Mouse (Mus musculus) MEL (cell line): ENCODE data around the gene Relt. TPM values are rescaled to one million over a fixed set of nuclear protein-coding genes. Genes with fewer than 3 reads are reported as not detected.

Experiments
- DNase-seq: peaks from one replicate; pipeline ENCODE4 v3.0.0; 2011; ENCODE audit warnings: low read depth, low spot score
- H3K27ac ChIP-seq: 2 replicates; pipeline ENCODE4 v1.5.1; 2012; ENCODE audit warnings: low read depth, mild to moderate bottlenecking, control low read depth, low read length, moderate library complexity; ENCODE audit not compliant: control insufficient read depth
- H3K27me3 ChIP-seq, 2 experiments: fragments of 150-350 bp in 1 of 2; sonication (generic) in 1 of 2; 2 replicates each; pipeline ENCODE4 v1.6.1; 2012; ENCODE audit warnings: low read length in 2 of 2, mild to moderate bottlenecking in 2 of 2, improper control_type of control experiment in 1 of 2, moderate library complexity in 1 of 2; ENCODE audit not compliant: insufficient read depth in 2 of 2, control insufficient read depth in 1 of 2
- H3K36me3 ChIP-seq, 2 experiments: 2 replicates each; pipeline ENCODE4 v1.6.1; 2012 to 2014; ENCODE audit warnings: low read length in 2 of 2, improper control_type of control experiment in 1 of 2, inconsistent platforms in 1 of 2, mild to moderate bottlenecking in 1 of 2; ENCODE audit not compliant: insufficient read depth in 2 of 2, control insufficient read depth in 1 of 2
- H3K4me1 ChIP-seq, 2 experiments: fragments of 150-350 bp in 1 of 2; sonication (generic) in 1 of 2; 2 replicates each; pipeline ENCODE4 v1.6.1; 2012; ENCODE audit warnings: low read length in 2 of 2, improper control_type of control experiment in 1 of 2, mild to moderate bottlenecking in 1 of 2; ENCODE audit not compliant: insufficient read depth in 2 of 2, control insufficient read depth in 1 of 2
- H3K4me3 ChIP-seq, 2 experiments: fragments of 150-350 bp in 1 of 2; sonication (generic) in 1 of 2; 2 replicates each; pipeline ENCODE4 v1.5.1; 2012; ENCODE audit warnings: low read depth in 2 of 2, low read length in 2 of 2, mild to moderate bottlenecking in 2 of 2, moderate library complexity in 2 of 2, control low read depth in 1 of 2, improper control_type of control experiment in 1 of 2; ENCODE audit not compliant: control insufficient read depth in 1 of 2, insufficient read depth in 1 of 2
- H3K79me2 ChIP-seq: 2 replicates; pipeline ENCODE4 v1.6.1; 2012; ENCODE audit warnings: mild to moderate bottlenecking, low read length, moderate library complexity; ENCODE audit not compliant: control insufficient read depth, poor library complexity, insufficient read depth
- H3K9ac ChIP-seq: 2 replicates; pipeline ENCODE4 v1.6.1; 2012; ENCODE audit warnings: low read depth, mild to moderate bottlenecking, control low read depth, low read length, moderate library complexity; ENCODE audit not compliant: control insufficient read depth, poor library complexity, severe bottlenecking
- H3K9me3 ChIP-seq: fragments of 150-350 bp; sonication (generic); replicated peaks from 2 replicates; pipeline ENCODE4 v1.6.1; 2012; ENCODE audit warnings: mild to moderate bottlenecking, low read length, improper control_type of control experiment, moderate library complexity; ENCODE audit not compliant: insufficient read depth
- BHLHE40 ChIP-seq: IDR thresholded peaks from 2 replicates; pipeline ENCODE4 v1.6.1; 2012; ENCODE audit warnings: low read depth, mild to moderate bottlenecking, inconsistent platforms, low read length, improper control_type of control experiment, borderline replicate concordance
- CTCF ChIP-seq, 3 experiments: IDR thresholded peaks in 2 of 3; conservative IDR thresholded peaks in 1 of 3; 2 replicates each; pipeline ENCODE4 v1.5.1; 2011 to 2012; ENCODE audit warnings: low read length in 3 of 3, low read depth in 2 of 3, mild to moderate bottlenecking in 2 of 3, improper control_type of control experiment in 1 of 3, inconsistent platforms in 1 of 3, mixed read lengths in 1 of 3, moderate library complexity in 1 of 3; ENCODE audit not compliant: control insufficient read depth in 1 of 3, insufficient read depth in 1 of 3, poor library complexity in 1 of 3, severe bottlenecking in 1 of 3
- E2F4 ChIP-seq: IDR thresholded peaks from 2 replicates; pipeline ENCODE4 v1.6.1; 2011; ENCODE audit warnings: low read depth, low read length, improper control_type of control experiment, borderline replicate concordance
- ELF1 ChIP-seq: IDR thresholded peaks from 2 replicates; pipeline ENCODE4 v1.6.1; 2014; ENCODE audit warnings: low read depth, mild to moderate bottlenecking, inconsistent platforms, low read length, improper control_type of control experiment, moderate library complexity
- ETS1 ChIP-seq: IDR thresholded peaks from 2 replicates; pipeline ENCODE4 v1.6.1; 2012; ENCODE audit warnings: low read depth, mild to moderate bottlenecking, inconsistent platforms, low read length, improper control_type of control experiment, moderate library complexity
- HCFC1 ChIP-seq: IDR thresholded peaks from 2 replicates; pipeline ENCODE4 v1.6.1; 2012; ENCODE audit warnings: low read depth, mild to moderate bottlenecking, inconsistent platforms, low read length, improper control_type of control experiment, moderate library complexity
- JUND ChIP-seq: IDR thresholded peaks from 2 replicates; pipeline ENCODE4 v1.6.1; 2011; ENCODE audit warnings: low read depth, mild to moderate bottlenecking, improper control_type of control experiment, low read length
- KAT2A ChIP-seq: conservative IDR thresholded peaks from 2 replicates; pipeline ENCODE4 v1.6.1; 2012; ENCODE audit warnings: low read depth, low read length, improper control_type of control experiment, inconsistent platforms
- MAX ChIP-seq: IDR thresholded peaks from 2 replicates; pipeline ENCODE4 v1.6.1; 2011; ENCODE audit warnings: low read length, improper control_type of control experiment
- MAZ ChIP-seq: IDR thresholded peaks from 2 replicates; pipeline ENCODE4 v1.6.1; 2012; ENCODE audit warnings: low read depth, mild to moderate bottlenecking, inconsistent platforms, low read length, improper control_type of control experiment
- MEF2A ChIP-seq: IDR thresholded peaks from 2 replicates; pipeline ENCODE4 v1.6.1; 2014; ENCODE audit warnings: low read depth, mild to moderate bottlenecking, inconsistent platforms, low read length, improper control_type of control experiment; ENCODE audit not compliant: poor library complexity, insufficient replicate concordance, severe bottlenecking; ENCODE audit errors: extremely low read depth
- MYC ChIP-seq: IDR thresholded peaks from 2 replicates; pipeline ENCODE4 v1.6.1; 2011; ENCODE audit warnings: low read depth, mild to moderate bottlenecking, low read length, improper control_type of control experiment, moderate library complexity
- NRF1 ChIP-seq: IDR thresholded peaks from 2 replicates; pipeline ENCODE4 v1.6.1; 2014; ENCODE audit warnings: low read depth, mild to moderate bottlenecking, inconsistent platforms, low read length, improper control_type of control experiment, moderate library complexity; ENCODE audit not compliant: poor library complexity, insufficient read depth, severe bottlenecking
- POLR2AphosphoS2 ChIP-seq: IDR thresholded peaks from 2 replicates; pipeline ENCODE4 v1.6.1; 2011; ENCODE audit warnings: low read length, improper control_type of control experiment
- RAD21 ChIP-seq: IDR thresholded peaks from 2 replicates; pipeline ENCODE4 v1.6.1; 2011; ENCODE audit warnings: mild to moderate bottlenecking, low read depth, low read length, improper control_type of control experiment
- SIN3A ChIP-seq: IDR thresholded peaks from 2 replicates; pipeline ENCODE4 v1.6.1; 2012; ENCODE audit warnings: low read length, improper control_type of control experiment, inconsistent platforms
- SMC3 ChIP-seq: IDR thresholded peaks from 2 replicates; pipeline ENCODE4 v1.6.1; 2011; ENCODE audit warnings: low read depth, low read length, improper control_type of control experiment
- TBP ChIP-seq: IDR thresholded peaks from 2 replicates; pipeline ENCODE4 v1.8.0; 2011; ENCODE audit warnings: low read depth, low read length, improper control_type of control experiment
- UBTF ChIP-seq: IDR thresholded peaks from 2 replicates; pipeline ENCODE4 v1.6.1; 2012; ENCODE audit warnings: low read depth, mild to moderate bottlenecking, inconsistent platforms, low read length, improper control_type of control experiment, moderate library complexity, borderline replicate concordance; ENCODE audit not compliant: insufficient read depth
- USF1 ChIP-seq: IDR thresholded peaks from 2 replicates; pipeline ENCODE4 v1.6.1; 2014; ENCODE audit warnings: low read depth, mild to moderate bottlenecking, inconsistent platforms, low read length, improper control_type of control experiment, moderate library complexity
- USF2 ChIP-seq, 2 experiments: IDR thresholded peaks; 2 replicates each; pipeline ENCODE4 v1.6.1; 2011 to 2012; ENCODE audit warnings: improper control_type of control experiment in 2 of 2, low read length in 2 of 2, borderline replicate concordance in 1 of 2, inconsistent platforms in 1 of 2, low read depth in 1 of 2, mild to moderate bottlenecking in 1 of 2; ENCODE audit not compliant: insufficient read depth in 1 of 2
- ZC3H11A ChIP-seq: IDR thresholded peaks from 2 replicates; pipeline ENCODE4 v1.6.1; 2012; ENCODE audit warnings: low read depth, mild to moderate bottlenecking, inconsistent platforms, low read length, improper control_type of control experiment
- ZMIZ1 ChIP-seq: IDR thresholded peaks from 2 replicates; pipeline ENCODE4 v1.6.1; 2012; ENCODE audit warnings: low read depth, mild to moderate bottlenecking, inconsistent platforms, low read length, improper control_type of control experiment, moderate library complexity
- polyA plus RNA-seq, 2 experiments: library from polyadenylated mRNA; stranded (reverse) in 1 of 2; unstranded in 1 of 2; fragments of >175 nt in 1 of 2; fragments of >200 nt in 1 of 2; gene quantifications; 2 replicates each; pipeline versions ENCODE4 v1.2.1 to v1.2.4; 2012; ENCODE audit warnings: low replicate concordance in 2 of 2, low read depth in 1 of 2; ENCODE audit not compliant: insufficient read length in 2 of 2, insufficient read depth in 1 of 2, missing spikeins in 1 of 2
- total RNA-seq: library from RNA; depleted of rRNA; stranded (reverse); fragments of 300-350 nt; gene quantifications from 2 replicates; pipeline ENCODE4 v1.2.3, GENCODE M21; 2012

Relt gene
- total and polyA plus RNA-seq, 3 experiments, result 29.6 to 37.1 TPM; not detected in 1

DNA sequence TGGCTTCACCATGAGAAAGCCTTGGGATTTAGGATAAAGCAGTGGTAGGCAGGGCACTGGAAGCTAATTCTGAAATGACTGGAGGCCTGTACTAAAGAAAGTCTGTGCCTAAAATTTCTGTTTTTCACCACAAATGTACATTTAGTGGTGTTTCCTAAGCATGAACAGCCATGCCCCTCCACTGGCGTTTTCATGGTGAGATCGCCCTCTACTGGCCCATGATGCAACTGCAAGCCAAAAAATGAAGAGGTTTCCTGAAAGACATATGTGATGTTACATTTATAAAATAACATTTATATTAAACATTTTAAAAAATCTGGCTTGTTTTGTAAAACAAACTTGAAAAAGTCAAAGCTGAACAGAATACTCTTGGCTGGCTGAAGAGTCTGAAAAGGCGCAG, 23.3 kb upstream of the Relt start:
- TF ChIP-seq UBTF (no peak), ZMIZ1 (no peak), ETS1 (no peak), HCFC1 (no peak), JUND (no peak), ZC3H11A (peak; percentile 82), TBP (no peak), SIN3A (no peak), RAD21 (peak; percentile 90), MAX (no peak), KAT2A (no peak), MEF2A (no peak), SMC3 (peak; percentile 83), CTCF (IDR thresholded peaks at IDR 0.05 in 2 of 3, conservative IDR thresholded peaks at IDR 0.05 in 1 of 3; ENCODE audit: control insufficient read depth in 1 of 3, insufficient read depth in 1 of 3, low read depth in 2 of 3, low read length in 3 of 3, poor library complexity in 1 of 3, severe bottlenecking in 1 of 3) (peak; percentile 78 to 87 (median 86))
- Histone ChIP-seq H3K27me3 (no peaks in the 10 kb centered on the region), H3K36me3 (no peaks in the 10 kb centered on the region)

GRCm38 (mm10) chr7:100884460-100884859, 21.2 kb upstream of the Relt start:
- no peak for DNase-seq
- Histone ChIP-seq H3K4me3 (no peak overlapping the region), H3K9me3 (no peaks in the 10 kb centered on the region), H3K27me3 (0 out of 4 replicates have a peak, but pooled peaks cover 0 to 1% of the 10 kb centered on the region in 2 experiments), H3K27ac (no peak overlapping the region), H3K79me2 (no peaks in the 10 kb centered on the region), H3K36me3 (no peaks in the 10 kb centered on the region), H3K4me1 (no peaks in the 10 kb centered on the region), H3K9ac (no peak overlapping the region)
- TF ChIP-seq POLR2AphosphoS2, result no peak
- TF ChIP-seq E2F4, result no peak

More for the DNA sequence above, 23.3 kb upstream of the Relt start:
- no peaks in the 10 kb centered on the region for H3K9me3 ChIP-seq
- peak; percentile 67 for DNase-seq
- H3K27ac ChIP-seq, result no peak overlapping the region
- no peaks in the 10 kb centered on the region for H3K4me1 ChIP-seq
- H3K4me3 ChIP-seq, result no peak overlapping the region
- H3K79me2 ChIP-seq, result no peaks in the 10 kb centered on the region
- no peak overlapping the region for H3K9ac ChIP-seq

DNA sequence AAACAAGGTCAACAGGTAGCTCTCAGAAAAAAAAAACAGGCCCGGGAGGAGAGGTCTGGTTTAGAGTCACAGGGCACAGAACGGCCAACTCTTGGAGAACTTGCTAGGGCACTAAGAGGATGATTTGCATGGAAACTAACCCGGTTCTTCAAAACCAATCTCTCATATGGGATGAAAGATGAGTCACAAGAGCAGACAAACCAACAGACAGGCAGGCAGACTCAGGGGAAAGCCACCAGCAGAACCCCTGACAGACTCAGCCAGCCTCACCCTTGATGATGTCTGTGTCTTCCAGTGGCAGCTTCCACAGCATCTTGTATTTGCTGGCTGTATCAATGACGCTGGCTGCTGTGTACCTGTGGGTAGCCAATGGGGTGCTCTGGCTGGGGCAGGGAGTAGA, 18.7 kb upstream of the Relt start:
- TF ChIP-seq HCFC1 (no peak), CTCF (IDR thresholded peaks at IDR 0.05 in 2 of 3, conservative IDR thresholded peaks at IDR 0.05 in 1 of 3; ENCODE audit: control insufficient read depth in 1 of 3, insufficient read depth in 1 of 3, low read depth in 2 of 3, low read length in 3 of 3, poor library complexity in 1 of 3, severe bottlenecking in 1 of 3) (no peak), MYC (no peak), SIN3A (no peak), ZMIZ1 (no peak), NRF1 (no peak), JUND (no peak), USF1 (no peak), BHLHE40 (no peak), USF2 (IDR thresholded peaks at IDR 0.05; ENCODE audit: borderline replicate concordance in 1 of 2, insufficient read depth in 1 of 2, low read depth in 1 of 2, low read length in 2 of 2) (no peak), ELF1 (no peak), ETS1 (no peak), MAZ (no peak), E2F4 (no peak)
- Histone ChIP-seq H3K27ac (no peak overlapping the region), H3K79me2 (no peaks in the 10 kb centered on the region), H3K27me3 (0 out of 4 replicates have a peak, but pooled peaks cover 0 to 1% of the 10 kb centered on the region in 2 experiments), H3K4me3 (no peak overlapping the region), H3K9me3 (no peaks in the 10 kb centered on the region), H3K36me3 (no peaks in the 10 kb centered on the region), H3K9ac (no peak overlapping the region), H3K4me1 (no peaks in the 10 kb centered on the region)
- no peak for DNase-seq
